Mouse (Mus musculus) limb, embryonic 11.5 days (tissue): ENCODE measurements around the gene Zfp286. TPM values are rescaled to one million over a fixed set of nuclear protein-coding genes. Genes with fewer than 3 reads are reported as not detected.

ENCODE experiments used
- ATAC-seq: fragments of 200-750 bp; cut with Nextera tagmentation; 2 replicates; pipeline ENCODE4 v1.8.0; 2017; ENCODE audit warnings: low read depth; ENCODE audit not compliant: insufficient number of reproducible peaks, low FRiP score, low TSS enrichment
- DNase-seq: peaks from one replicate; pipeline ENCODE4 v3.0.0-alpha.2; 2015; ENCODE audit warnings: low spot score
- H3K27ac ChIP-seq: fragments of 300-500 bp; sonication (generic); replicated peaks from 2 replicates; pipeline ENCODE4 v1.5.1; 2014; ENCODE audit warnings: low read depth, mild to moderate bottlenecking, low read length
- H3K27me3 ChIP-seq: fragments of 300-500 bp; sonication (generic); 2 replicates; pipeline ENCODE4 v1.6.1; 2014; ENCODE audit warnings: mild to moderate bottlenecking, low read length, mixed read lengths; ENCODE audit not compliant: control insufficient read depth, insufficient read depth
- H3K36me3 ChIP-seq: fragments of 300-500 bp; sonication (generic); 2 replicates; pipeline ENCODE4 v1.6.1; 2014; ENCODE audit warnings: mild to moderate bottlenecking, low read length, moderate library complexity, mixed read lengths; ENCODE audit not compliant: control insufficient read depth, insufficient read depth
- H3K4me1 ChIP-seq: fragments of 300-500 bp; sonication (generic); 2 replicates; pipeline ENCODE4 v1.6.1; 2014; ENCODE audit warnings: low read length, mixed read lengths; ENCODE audit not compliant: control insufficient read depth, insufficient read depth
- H3K4me2 ChIP-seq: fragments of 300-500 bp; sonication (generic); 2 replicates; pipeline ENCODE4 v1.6.1; 2014; ENCODE audit warnings: low read depth, mild to moderate bottlenecking, moderate library complexity; ENCODE audit not compliant: severe bottlenecking
- H3K4me3 ChIP-seq: fragments of 300-500 bp; sonication (generic); 2 replicates; pipeline ENCODE4 v1.5.1; 2014; ENCODE audit warnings: low read depth, low read length
- H3K9ac ChIP-seq: fragments of 300-500 bp; sonication (generic); 2 replicates; pipeline ENCODE4 v1.6.1; 2014; ENCODE audit warnings: mild to moderate bottlenecking, low read length
- H3K9me3 ChIP-seq: fragments of 300-500 bp; sonication (generic); 2 replicates; pipeline ENCODE4 v1.6.1; 2016; ENCODE audit warnings: low read length; ENCODE audit not compliant: control insufficient read depth
- WGBS: fragments of 180-500 bp; shearing (Covaris S2); extraction: QIAGEN DNeasy Blood & Tissue Kit; methylation state at CpG from one replicate; pipeline ENCODE4 v1.1.7; 2014; 5-methylcytosine and 5-hydroxymethylcytosine counted together
- polyA plus RNA-seq: library from polyadenylated mRNA; unstranded; fragments of >200 nt; fragmentation: Nextera tagmentation; extraction: Ambion mirVana; gene quantifications from 2 replicates; pipeline ENCODE4 v1.2.1, GENCODE M21; 2014

The Zfp286 gene
- 33.8 and 36.1 TPM in 2 replicates for polyA plus RNA-seq

GRCm38 (mm10) chr11:62788935-62789616 lies at the start of gene Zfp286:
Gene Zfp286, minus strand, starts transcription at chr11:62789462.
- no peak within 1 kb of the TSS; the same call in 1 of the 2 replicates for H3K27ac ChIP-seq
- WGBS: 8% methylated on average over 34 of the region's 34 CpGs
- peak within 1 kb of the TSS; percentile 61 for H3K4me3 ChIP-seq
- H3K36me3 ChIP-seq: peaks cover 4% of the 10 kb centered on the region; the same call in 1 of the 2 replicates
- DNase-seq (peak; percentile 97), ATAC-seq (peak; percentile 93)
- peak within 1 kb of the TSS; percentile 81 for H3K9ac ChIP-seq
- 0 out of 2 replicates have a peak, but pooled peaks cover 3% of the 10 kb centered on the region for H3K4me1 ChIP-seq
- H3K9me3 ChIP-seq: no peaks in the 10 kb centered on the region
- peak within 1 kb of the TSS; percentile 69 for H3K4me2 ChIP-seq
- no peaks in the 10 kb centered on the region for H3K27me3 ChIP-seq

- Histone ChIP-seq H3K4me3 (no peak overlapping the region), H3K4me1 (no peaks in the 10 kb centered on the region), H3K4me2 (no peak overlapping the region), H3K9me3 (no peaks in the 10 kb centered on the region), H3K27me3 (no peaks in the 10 kb centered on the region), H3K27ac (no peak overlapping the region), H3K9ac (no peak overlapping the region), H3K36me3 (no peaks in the 10 kb centered on the region; the same call in 1 of the 2 replicates)
- ATAC-seq (no peak), DNase-seq (no peak)
Measured at GRCm38 (mm10) chr11:62831906-62832305, 42.6 kb upstream of the Zfp286 start.

GRCm38 (mm10) chr11:62830387-62830786 lies 41.1 kb upstream of the Zfp286 start:
- Histone ChIP-seq H3K27ac (no peak overlapping the region), H3K4me1 (no peaks in the 10 kb centered on the region), H3K27me3 (no peaks in the 10 kb centered on the region), H3K4me2 (no peak overlapping the region), H3K36me3 (no peaks in the 10 kb centered on the region; the same call in 1 of the 2 replicates), H3K4me3 (no peak overlapping the region), H3K9ac (no peak overlapping the region), H3K9me3 (no peaks in the 10 kb centered on the region)
- DNase-seq (no peak), ATAC-seq (no peak)
- WGBS: 91% methylated on average over 2 of the region's 2 CpGs

GRCm38 (mm10) chr11:62827911-62828310 lies 38.6 kb upstream of the Zfp286 start:
- H3K27me3 ChIP-seq: no peaks in the 10 kb centered on the region
- no peak overlapping the region for H3K4me3 ChIP-seq
- ATAC-seq: no peak
- no peak for DNase-seq
- H3K27ac ChIP-seq: no peak overlapping the region
- H3K9me3 ChIP-seq: no peaks in the 10 kb centered on the region
- 76% methylated on average over 3 of the region's 3 CpGs for WGBS
- no peak overlapping the region for H3K9ac ChIP-seq
- no peaks in the 10 kb centered on the region for H3K4me1 ChIP-seq
- H3K36me3 ChIP-seq: no peaks in the 10 kb centered on the region; the same call in 1 of the 2 replicates
- H3K4me2 ChIP-seq: no peak overlapping the region

- no peak for ATAC-seq
- H3K4me3 ChIP-seq: no peak overlapping the region
- WGBS: 90% methylated on average over 4 of the region's 4 CpGs
- no peak for DNase-seq
- H3K9me3 ChIP-seq: no peaks in the 10 kb centered on the region
- H3K36me3 ChIP-seq: no peaks in the 10 kb centered on the region; the same call in 1 of the 2 replicates
- no peaks in the 10 kb centered on the region for H3K4me1 ChIP-seq
- H3K4me2 ChIP-seq: no peak overlapping the region
- H3K27me3 ChIP-seq: no peaks in the 10 kb centered on the region
- H3K27ac ChIP-seq: no peak overlapping the region
- no peak overlapping the region for H3K9ac ChIP-seq
Measured at GRCm38 (mm10) chr11:62827135-62827534, 37.9 kb upstream of the Zfp286 start.

GRCm38 (mm10) chr11:62826106-62826733 lies 37.0 kb upstream of the Zfp286 start:
- no peaks in the 10 kb centered on the region for H3K9me3 ChIP-seq
- H3K9ac ChIP-seq: no peak overlapping the region
- DNase-seq (no peak), ATAC-seq (no peak)
- H3K27me3 ChIP-seq: no peaks in the 10 kb centered on the region
- H3K4me2 ChIP-seq: no peak overlapping the region
- H3K4me3 ChIP-seq: no peak overlapping the region
- no peak overlapping the region for H3K27ac ChIP-seq
- H3K36me3 ChIP-seq: no peaks in the 10 kb centered on the region; the same call in 1 of the 2 replicates
- no peaks in the 10 kb centered on the region for H3K4me1 ChIP-seq
- 23% methylated on average over 6 of the region's 6 CpGs for WGBS

GRCm38 (mm10) chr11:62825222-62826105 lies 36.2 kb upstream of the Zfp286 start:
- ATAC-seq: no peak
- H3K36me3 ChIP-seq: no peaks in the 10 kb centered on the region; the same call in 1 of the 2 replicates

GRCm38 (mm10) chr11:62824211-62824610 lies 34.9 kb upstream of the Zfp286 start:
- Histone ChIP-seq H3K4me3 (no peak overlapping the region), H3K36me3 (no peaks in the 10 kb centered on the region; the same call in 1 of the 2 replicates), H3K27me3 (no peaks in the 10 kb centered on the region), H3K9me3 (no peaks in the 10 kb centered on the region), H3K9ac (no peak overlapping the region), H3K4me1 (peaks cover 12% of the 10 kb centered on the region), H3K27ac (no peak overlapping the region), H3K4me2 (no peak overlapping the region)
- WGBS: 47% methylated on average over 7 of the region's 7 CpGs
- DNase-seq: no peak
- ATAC-seq: no peak

More at GRCm38 (mm10) chr11:62825222-62826105, 36.2 kb upstream of the Zfp286 start:
- no peak overlapping the region for H3K9ac ChIP-seq
- no peak overlapping the region for H3K4me2 ChIP-seq
- 78% methylated on average over 9 of the region's 9 CpGs for WGBS
- peaks cover 7% of the 10 kb centered on the region for H3K4me1 ChIP-seq
- H3K4me3 ChIP-seq: no peak overlapping the region
- H3K27ac ChIP-seq: no peak overlapping the region
- H3K9me3 ChIP-seq: no peaks in the 10 kb centered on the region
- no peaks in the 10 kb centered on the region for H3K27me3 ChIP-seq
- no peak for DNase-seq
